Mouse (Mus musculus) erythroblast, adult 5-6 weeks (primary cell): Measurements from ENCODE around the gene Zbtb17. TPM values are rescaled to one million over a fixed set of nuclear protein-coding genes. Genes with fewer than 3 reads are reported as not detected.

ENCODE experiments used
- ATAC-seq: replicated peaks from 2 replicates; pipeline ENCODE4 v1.8.0; 2016; ENCODE audit warnings: moderate number of reproducible peaks, mild to moderate bottlenecking, moderate TSS enrichment, inconsistent platforms; ENCODE audit not compliant: poor library complexity, low FRiP score, severe bottlenecking
- total RNA-seq, 2 experiments: library from RNA; stranded (forward) in 1 of 2; stranded (reverse) in 1 of 2; fragments of 150-400 nt in 1 of 2; fragments of 200-764, 138-1000 nt in 1 of 2; gene quantifications; 2 replicates each; pipeline versions ENCODE4 v1.2.3 to v1.2.4; 2015 to 2017; ENCODE audit warnings: low replicate concordance in 2 of 2

Gene Zbtb17
- total RNA-seq, 2 experiments from 2014 or later: 2.6 TPM; not detected in 1

GRCm38 (mm10) chr4:141478794-141479193 is 34.3 kb downstream of the Zbtb17 start:
- ATAC-seq: no peak

GRCm38 (mm10) chr4:141479411-141479810 is 35.0 kb downstream of the Zbtb17 start:
- no peak for ATAC-seq

- ATAC-seq: no peak
Observed at GRCm38 (mm10) chr4:141484071-141484470, 39.6 kb downstream of the Zbtb17 start.

GRCm38 (mm10) chr4:141487581-141487980 is 43.1 kb downstream of the Zbtb17 start:
- no peak for ATAC-seq

GRCm38 (mm10) chr4:141488670-141489069 is 44.2 kb downstream of the Zbtb17 start:
- peak; percentile 70; the same call in 1 of the 2 replicates for ATAC-seq

- no peak for ATAC-seq
Observed at GRCm38 (mm10) chr4:141500637-141501036, 56.2 kb downstream of the Zbtb17 start.

GRCm38 (mm10) chr4:141501058-141501457 is 56.6 kb downstream of the Zbtb17 start:
- no peak for ATAC-seq

- no peak for ATAC-seq
Observed at GRCm38 (mm10) chr4:141502723-141503122, 58.3 kb downstream of the Zbtb17 start.

- no peak for ATAC-seq
Observed at GRCm38 (mm10) chr4:141504471-141504870, 60.0 kb downstream of the Zbtb17 start.

- ATAC-seq: no peak
Observed at GRCm38 (mm10) chr4:141505810-141506209, 61.4 kb downstream of the Zbtb17 start.

GRCm38 (mm10) chr4:141506352-141506751 is 61.9 kb downstream of the Zbtb17 start:
- peak; percentile 80 for ATAC-seq

GRCm38 (mm10) chr4:141506893-141507292 is 62.4 kb downstream of the Zbtb17 start:
- ATAC-seq: 0 out of 2 replicates have a peak, but pooled peaks have one; percentile 19

- ATAC-seq: no peak
Observed at GRCm38 (mm10) chr4:141510457-141510856, 66.0 kb downstream of the Zbtb17 start.

- ATAC-seq: no peak
Observed at GRCm38 (mm10) chr4:141512145-141512544, 67.7 kb downstream of the Zbtb17 start.

- ATAC-seq: no peak
Observed at GRCm38 (mm10) chr4:141514179-141514641, 69.8 kb downstream of the Zbtb17 start.

Other genes with a start within 250 kb of the Zbtb17 start
- gene Rsg1, start 230.7 kb upstream of the Zbtb17 start, total RNA-seq (2015; ENCODE audit: low replicate concordance): not detected in 2 replicates
- 0.42 TPM in 1 of 2 replicates, not detected in the other for gene Rsg1, start 230.7 kb upstream of the Zbtb17 start, total RNA-seq (2017; ENCODE audit: low replicate concordance)
- not detected in 2 replicates for gene Arhgef19, start 205.2 kb upstream of the Zbtb17 start, total RNA-seq (2015; ENCODE audit: low replicate concordance)
- not detected in 2 replicates for gene Arhgef19, start 205.2 kb upstream of the Zbtb17 start, total RNA-seq (2017; ENCODE audit: low replicate concordance)
- not detected in 2 replicates for gene Epha2, start 143.4 kb upstream of the Zbtb17 start, total RNA-seq (2015; ENCODE audit: low replicate concordance)
- 0.14 TPM in 1 of 2 replicates, not detected in the other for gene Epha2, start 143.4 kb upstream of the Zbtb17 start, total RNA-seq (2017; ENCODE audit: low replicate concordance)
- gene Fam131c, start 76.4 kb upstream of the Zbtb17 start, total RNA-seq (2015; ENCODE audit: low replicate concordance): not detected in 2 replicates
- gene Fam131c, start 76.4 kb upstream of the Zbtb17 start, total RNA-seq (2017; ENCODE audit: low replicate concordance): not detected in 2 replicates
- gene Clcnka, start 45.9 kb upstream of the Zbtb17 start, total RNA-seq (2015; ENCODE audit: low replicate concordance): not detected in 2 replicates
- gene Clcnka, start 45.9 kb upstream of the Zbtb17 start, total RNA-seq (2017; ENCODE audit: low replicate concordance): not detected in 2 replicates
- not detected in 2 replicates for gene Clcnkb, start 28.6 kb upstream of the Zbtb17 start, total RNA-seq (2015; ENCODE audit: low replicate concordance)
- gene Clcnkb, start 28.6 kb upstream of the Zbtb17 start, total RNA-seq (2017; ENCODE audit: low replicate concordance): not detected in 2 replicates
- gene Hspb7, start 23.9 kb upstream of the Zbtb17 start, total RNA-seq (2015; ENCODE audit: low replicate concordance): not detected in 2 replicates
- not detected in 2 replicates for gene Hspb7, start 23.9 kb upstream of the Zbtb17 start, total RNA-seq (2017; ENCODE audit: low replicate concordance)
- gene Srarp, start 8.5 kb upstream of the Zbtb17 start, total RNA-seq (2015; ENCODE audit: low replicate concordance): not detected in 2 replicates
- gene Srarp, start 8.5 kb upstream of the Zbtb17 start, total RNA-seq (2017; ENCODE audit: low replicate concordance): 0.70 TPM in 1 of 2 replicates, not detected in the other
- gene Spen, start 93.9 kb downstream of the Zbtb17 start, total RNA-seq (2015; ENCODE audit: low replicate concordance): 38.0 and 60.7 TPM in 2 replicates
- gene Spen, start 93.9 kb downstream of the Zbtb17 start, total RNA-seq (2017; ENCODE audit: low replicate concordance): 35.6 and 63.0 TPM in 2 replicates
- 0.63 TPM in 1 of 2 replicates, not detected in the other for gene Fblim1, start 161.4 kb downstream of the Zbtb17 start, total RNA-seq (2015; ENCODE audit: low replicate concordance)
- gene Fblim1, start 161.4 kb downstream of the Zbtb17 start, total RNA-seq (2017; ENCODE audit: low replicate concordance): 0.56 and 1.1 TPM in 2 replicates
- gene Tmem82, start 174.0 kb downstream of the Zbtb17 start, total RNA-seq (2015; ENCODE audit: low replicate concordance): not detected in 2 replicates
- 0.34 TPM in 1 of 2 replicates, not detected in the other for gene Tmem82, start 174.0 kb downstream of the Zbtb17 start, total RNA-seq (2017; ENCODE audit: low replicate concordance)
- gene Slc25a34, start 179.2 kb downstream of the Zbtb17 start, total RNA-seq (2015; ENCODE audit: low replicate concordance): not detected in 2 replicates
- not detected in 2 replicates for gene Slc25a34, start 179.2 kb downstream of the Zbtb17 start, total RNA-seq (2017; ENCODE audit: low replicate concordance)
- 2.9 and 10.7 TPM in 2 replicates for gene Plekhm2, start 220.2 kb downstream of the Zbtb17 start, total RNA-seq (2015; ENCODE audit: low replicate concordance)
- 2.0 and 4.3 TPM in 2 replicates for gene Plekhm2, start 220.2 kb downstream of the Zbtb17 start, total RNA-seq (2017; ENCODE audit: low replicate concordance)
- gene Rsc1a1, start 240.9 kb downstream of the Zbtb17 start, total RNA-seq (2015; ENCODE audit: low replicate concordance): 2.9 TPM in 1 of 2 replicates, not detected in the other
- 0.84 and 4.3 TPM in 2 replicates for gene Rsc1a1, start 240.9 kb downstream of the Zbtb17 start, total RNA-seq (2017; ENCODE audit: low replicate concordance)